Mouse (Mus musculus): ENCODE measurements around the gene Tnip1.

DNA sequence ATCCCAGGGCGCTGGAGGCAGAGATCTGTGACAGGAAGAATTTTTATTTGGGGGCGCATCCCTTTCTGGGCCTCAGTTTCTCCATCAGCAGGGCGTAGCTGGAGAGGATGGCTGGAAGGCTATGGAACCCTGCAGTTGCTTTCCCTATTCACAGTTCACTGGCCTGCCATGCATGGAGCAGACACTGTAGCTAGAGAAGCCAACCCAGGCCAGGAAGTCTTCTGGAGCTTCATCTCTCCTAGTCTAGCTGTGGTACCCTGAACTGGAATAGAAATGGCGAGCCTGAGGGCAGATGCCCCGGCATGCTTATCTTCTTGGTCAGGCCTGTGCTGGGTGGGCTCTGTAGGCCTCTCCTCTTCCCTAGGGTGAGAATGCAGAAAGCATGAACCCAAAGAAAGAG is 59.4 kb downstream of the Tnip1 start:
- TF ChIP-seq CTCF (IDR thresholded peaks at IDR 0.05 in 2 of 3, conservative IDR thresholded peaks at IDR 0.05 in 1 of 3; ENCODE audit: control insufficient read depth in 1 of 3, insufficient read depth in 1 of 3, low read depth in 2 of 3, low read length in 3 of 3, poor library complexity in 1 of 3, severe bottlenecking in 1 of 3) (no peak), SMC3 (IDR thresholded peaks at IDR 0.05; ENCODE audit: low read depth, low read length) (no peak), BHLHE40 (IDR thresholded peaks at IDR 0.05; ENCODE audit: borderline replicate concordance, low read depth, low read length) (no peak), MAX (IDR thresholded peaks at IDR 0.05; ENCODE audit: low read length) (no peak), ZNF384 (IDR thresholded peaks at IDR 0.05; ENCODE audit: low read depth, low read length) (no peak), RAD21 (IDR thresholded peaks at IDR 0.05; ENCODE audit: low read depth, low read length) (no peak), HCFC1 (IDR thresholded peaks at IDR 0.05; ENCODE audit: low read depth, low read length) (no peak), ZMIZ1 (IDR thresholded peaks at IDR 0.05; ENCODE audit: low read depth, low read length) (no peak)
